Mouse (Mus musculus) kidney, adult 2 months (tissue): ENCODE data around the gene Spata2.

ENCODE experiments used
- CTCF ChIP-seq: fragments of 200-500 bp; conservative IDR thresholded peaks from 2 replicates; pipeline ENCODE4 v1.5.1; 2011; ENCODE audit warnings: low read depth, mild to moderate bottlenecking, control low read depth, low read length, moderate library complexity, mixed read lengths; ENCODE audit not compliant: insufficient read depth, insufficient read length
- POLR2A ChIP-seq: fragments of 200-500 bp; IDR thresholded peaks from one replicate; pipeline ENCODE4 v1.6.1; 2011; ENCODE audit warnings: low read depth, low read length, control low read depth

GRCm38 (mm10) chr2:167447207-167447606 is 45.5 kb downstream of the Spata2 start:
- no peak for TF ChIP-seq CTCF
- TF ChIP-seq POLR2A = no peak
